In the genomic region with DNA sequence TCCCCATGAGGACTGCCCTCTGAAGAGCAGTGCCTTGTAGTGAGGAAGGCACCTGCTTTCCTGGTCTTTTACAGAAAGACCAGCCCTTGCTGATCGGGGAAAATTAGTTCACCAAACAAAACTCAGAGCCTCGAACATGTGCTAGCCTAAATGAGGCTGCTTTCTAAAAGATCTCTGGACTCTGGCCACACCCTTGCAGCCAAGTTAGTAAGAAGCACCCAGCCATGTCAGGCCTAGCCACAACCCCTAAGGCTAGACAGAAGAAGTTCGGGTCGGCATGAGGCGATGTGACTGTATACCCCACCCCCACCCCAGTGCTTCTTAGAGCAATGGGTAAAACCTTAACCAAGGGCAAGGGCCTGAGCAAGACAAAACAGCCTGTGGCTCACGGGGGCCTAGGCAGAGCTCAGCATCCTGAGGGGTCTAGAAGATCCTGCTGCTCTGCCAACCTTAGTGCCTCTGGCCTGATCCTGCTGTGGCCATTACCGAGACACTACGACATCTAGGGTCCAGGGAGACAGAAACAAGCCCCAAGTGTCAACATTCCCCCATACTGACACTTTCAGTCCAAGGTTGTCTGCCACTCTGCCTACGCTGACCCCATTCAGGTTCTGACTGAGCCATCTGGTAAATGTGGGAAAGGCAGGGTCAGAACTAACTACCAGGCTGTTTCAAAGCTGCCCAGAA, we compare ENCODE assay signal across 8 mouse cellular contexts. TPM values are rescaled to one million over a fixed set of nuclear protein-coding genes. Genes with fewer than 3 reads are reported as not detected.
DNase-seq lines count a peak whose midpoint lies in the region; ATAC-seq and TF ChIP-seq lines count a peak whose summit lies in the region.

No protein-coding gene starts in this region.

- H3K9ac ChIP-seq in midbrain, embryonic 13.5 days (replicated peaks), result peak overlapping the region; percentile 98

- DNase-seq in layer of hippocampus, adult 2 months (ENCODE audit: low spot score in 2 of 2), result no peak
- no peak for DNase-seq in layer of hippocampus, postnatal 10 days (ENCODE audit: low spot score in 2 of 2)
- peak; percentile 56 for DNase-seq in kidney, adult 9 months
- no peak for DNase-seq in natural killer cell, adult 2 months (ENCODE audit: low spot score in 2 of 2)
- DNase-seq in frontal cortex, postnatal 25 days (ENCODE audit: low spot score in 2 of 2), result no peak
- DNase-seq in urinary bladder, adult 2 months (ENCODE audit: low spot score), result no peak

- H3K27ac ChIP-seq in layer of hippocampus, adult 2 months, result peak overlapping the region; percentile 32; the same call in 1 of the 2 replicates
- no peak overlapping the region for H3K27ac ChIP-seq in midbrain, embryonic 13.5 days

- peaks cover 85% of the 10 kb centered on the region for H3K4me1 ChIP-seq in erythroblast, embryonic 14.5 days (ENCODE audit: control insufficient read depth)
- H3K4me1 ChIP-seq in midbrain, embryonic 13.5 days (replicated peaks), result peaks cover 66% of the 10 kb centered on the region

- no peaks in the 10 kb centered on the region for H3K9me3 ChIP-seq in erythroblast, embryonic 14.5 days (ENCODE audit: control insufficient read depth, low read length)
- H3K9me3 ChIP-seq in midbrain, embryonic 13.5 days, result no peaks in the 10 kb centered on the region

- H3K36me3 ChIP-seq in erythroblast, embryonic 14.5 days (ENCODE audit: control insufficient read depth), result peaks cover 22% of the 10 kb centered on the region
- H3K36me3 ChIP-seq in midbrain, embryonic 13.5 days, result peaks cover 15% of the 10 kb centered on the region

- peaks cover 4% of the 10 kb centered on the region for H3K27me3 ChIP-seq in erythroblast, embryonic 14.5 days (ENCODE audit: control insufficient read depth)
- 0 out of 2 replicates have a peak, but pooled peaks cover 6% of the 10 kb centered on the region for H3K27me3 ChIP-seq in midbrain, embryonic 13.5 days

- no peak for TF ChIP-seq CTCF in layer of hippocampus, adult 2 months (conservative IDR thresholded peaks at IDR 0.05)

- whole genome bisulfite sequencing in midbrain, embryonic 13.5 days, result 72% methylated on average over 9 of the region's 9 CpGs

- peak overlapping the region; percentile 98 for H3K4me2 ChIP-seq in midbrain, embryonic 13.5 days (replicated peaks)

- peak overlapping the region; percentile 80; the same call in 1 of the 2 replicates for H3K4me3 ChIP-seq in layer of hippocampus, adult 2 months
- H3K4me3 ChIP-seq in erythroblast, embryonic 14.5 days (replicated peaks), result peak overlapping the region; percentile 92
- H3K4me3 ChIP-seq in midbrain, embryonic 13.5 days (replicated peaks), result peak overlapping the region; percentile 97

- ATAC-seq in midbrain, embryonic 13.5 days, result no peak

RNA-seq across cellular contexts. Expression of gene Csk, which starts 10.1 kb away (rescaled TPM):
- 10 to 100 TPM; 34.7 to 37.5 TPM for total RNA-seq in layer of hippocampus, adult 2 months (2021)
- total RNA-seq in layer of hippocampus, postnatal 10 days (2021), result 10 to 100 TPM; 56.6 to 59.0 TPM
- 6.1 TPM in 2 replicates for polyA plus RNA-seq in erythroblast, embryonic 14.5 days (2012)
- 35.9 and 41.9 TPM in 2 replicates for polyA plus RNA-seq in midbrain, embryonic 13.5 days (2015; fragmentation: Nextera tagmentation; extraction: Ambion mirVana)
- polyA plus RNA-seq in urinary bladder, adult 2 months (2012; rRNA removed), result 54.8 and 69.3 TPM in 2 replicates

RNA-seq across cellular contexts. Expression of gene Lman1l, which starts 22.7 kb away (rescaled TPM):
- total RNA-seq in layer of hippocampus, adult 2 months (2021), result not detected
- not detected for total RNA-seq in layer of hippocampus, postnatal 10 days (2021)
- not detected in 2 replicates for polyA plus RNA-seq in erythroblast, embryonic 14.5 days (2012)
- not detected in 2 replicates for polyA plus RNA-seq in midbrain, embryonic 13.5 days (2015; fragmentation: Nextera tagmentation; extraction: Ambion mirVana)
- polyA plus RNA-seq in urinary bladder, adult 2 months (2012; rRNA removed), result 0.03 and 0.07 TPM in 2 replicates

RNA-seq across cellular contexts. Expression of gene Cplx3, which starts 37.2 kb away (rescaled TPM):
- total RNA-seq in layer of hippocampus, adult 2 months (2021), result 1 to 10 TPM; 3.7 to 5.9 TPM
- total RNA-seq in layer of hippocampus, postnatal 10 days (2021), result 1 to 10 TPM; 1.9 to 2.6 TPM
- not detected in 2 replicates for polyA plus RNA-seq in erythroblast, embryonic 14.5 days (2012)
- 2.2 and 3.3 TPM in 2 replicates for polyA plus RNA-seq in midbrain, embryonic 13.5 days (2015; fragmentation: Nextera tagmentation; extraction: Ambion mirVana)
- not detected in 2 replicates for polyA plus RNA-seq in urinary bladder, adult 2 months (2012; rRNA removed)

RNA-seq across cellular contexts. Expression of gene Cyp1a2, which starts 40.2 kb away (rescaled TPM):
- not detected for total RNA-seq in layer of hippocampus, adult 2 months (2021)
- not detected for total RNA-seq in layer of hippocampus, postnatal 10 days (2021)
- not detected in 2 replicates for polyA plus RNA-seq in erythroblast, embryonic 14.5 days (2012)
- polyA plus RNA-seq in midbrain, embryonic 13.5 days (2015; fragmentation: Nextera tagmentation; extraction: Ambion mirVana), result not detected in 2 replicates
- polyA plus RNA-seq in urinary bladder, adult 2 months (2012; rRNA removed), result not detected in 2 replicates

RNA-seq across cellular contexts. Expression of gene Cyp1a1, which starts 44.4 kb away (rescaled TPM):
- under 1 TPM in 1 of 2 experiments, not detected in 1; 0.12 TPM for total RNA-seq in layer of hippocampus, adult 2 months (2021)
- total RNA-seq in layer of hippocampus, postnatal 10 days (2021), result under 1 TPM; 0.48 to 0.60 TPM
- polyA plus RNA-seq in erythroblast, embryonic 14.5 days (2012), result not detected in 2 replicates
- polyA plus RNA-seq in midbrain, embryonic 13.5 days (2015; fragmentation: Nextera tagmentation; extraction: Ambion mirVana), result not detected in 2 replicates
- polyA plus RNA-seq in urinary bladder, adult 2 months (2012; rRNA removed), result 16.2 and 21.1 TPM in 2 replicates
